Mouse (Mus musculus) thymus, postnatal 25 days (tissue): Measurements from ENCODE around the gene Crct1.
A peak's percentile ranks its signal among the peaks of the same experiment; 100 is the strongest.

Experiments
- DNase-seq: peaks from one replicate; pipeline ENCODE4 v3.0.0; 2022

Crct1 gene

GRCm38 (mm10) chr3:93015460-93016104, at the start of gene Crct1:
Gene Crct1, minus strand, starts transcription at chr3:93015687.
- no peak for DNase-seq

DNA sequence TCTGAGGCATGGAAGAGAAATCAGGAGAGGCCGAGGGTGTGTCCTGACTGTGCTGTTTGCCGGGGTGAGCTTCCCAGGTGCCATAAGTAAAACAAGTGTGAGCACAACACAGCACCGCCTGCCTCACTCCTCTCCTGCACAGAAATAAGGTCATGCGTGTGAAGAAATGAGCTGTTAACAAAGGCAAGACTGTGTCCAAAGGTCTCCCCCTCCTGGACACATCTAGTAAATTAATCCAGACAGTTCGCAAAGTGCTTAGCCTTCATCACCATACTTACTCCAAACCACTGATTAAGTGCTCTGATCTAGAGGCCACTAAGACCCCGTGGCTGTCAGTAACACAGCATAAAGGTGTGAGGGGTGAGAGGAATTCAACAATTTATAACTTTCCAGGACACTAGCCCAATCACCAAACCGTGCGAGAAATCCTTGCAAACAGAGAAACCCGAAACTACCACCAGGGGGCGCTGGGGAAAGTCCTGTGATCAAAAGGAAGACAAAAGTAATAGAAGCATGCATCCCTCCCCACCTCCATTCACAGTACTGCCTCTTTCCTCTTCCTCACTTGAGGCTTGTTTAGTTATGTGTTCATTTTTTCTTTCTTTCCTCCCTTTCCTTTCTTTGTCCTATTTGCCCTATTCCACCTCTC, 37.5 kb upstream of the Crct1 start:
- no peak for DNase-seq

GRCm38 (mm10) chr3:93050182-93050581, 34.7 kb upstream of the Crct1 start:
- no peak for DNase-seq

- no peak for DNase-seq
Observed at GRCm38 (mm10) chr3:93031450-93031849, 16.0 kb upstream of the Crct1 start.

DNA sequence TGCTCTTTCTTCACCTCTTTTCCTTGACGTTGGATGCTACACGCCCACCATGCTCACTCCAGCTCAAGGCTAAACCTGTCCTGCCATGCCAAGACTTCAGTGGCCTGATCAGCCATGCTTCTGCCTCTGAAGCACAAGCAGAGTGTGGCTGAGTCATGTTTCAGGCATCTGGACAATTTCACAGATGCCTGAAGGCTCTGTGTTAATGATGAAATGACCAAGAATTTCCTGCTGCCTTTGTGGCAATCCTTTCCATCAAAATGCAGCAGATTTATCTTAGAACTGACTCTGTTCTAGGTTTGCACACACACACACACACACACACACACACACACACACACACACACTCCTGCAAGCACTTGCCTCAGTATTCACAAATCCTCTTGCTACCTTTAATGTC, 10.0 kb upstream of the Crct1 start:
- DNase-seq = no peak

DNA sequence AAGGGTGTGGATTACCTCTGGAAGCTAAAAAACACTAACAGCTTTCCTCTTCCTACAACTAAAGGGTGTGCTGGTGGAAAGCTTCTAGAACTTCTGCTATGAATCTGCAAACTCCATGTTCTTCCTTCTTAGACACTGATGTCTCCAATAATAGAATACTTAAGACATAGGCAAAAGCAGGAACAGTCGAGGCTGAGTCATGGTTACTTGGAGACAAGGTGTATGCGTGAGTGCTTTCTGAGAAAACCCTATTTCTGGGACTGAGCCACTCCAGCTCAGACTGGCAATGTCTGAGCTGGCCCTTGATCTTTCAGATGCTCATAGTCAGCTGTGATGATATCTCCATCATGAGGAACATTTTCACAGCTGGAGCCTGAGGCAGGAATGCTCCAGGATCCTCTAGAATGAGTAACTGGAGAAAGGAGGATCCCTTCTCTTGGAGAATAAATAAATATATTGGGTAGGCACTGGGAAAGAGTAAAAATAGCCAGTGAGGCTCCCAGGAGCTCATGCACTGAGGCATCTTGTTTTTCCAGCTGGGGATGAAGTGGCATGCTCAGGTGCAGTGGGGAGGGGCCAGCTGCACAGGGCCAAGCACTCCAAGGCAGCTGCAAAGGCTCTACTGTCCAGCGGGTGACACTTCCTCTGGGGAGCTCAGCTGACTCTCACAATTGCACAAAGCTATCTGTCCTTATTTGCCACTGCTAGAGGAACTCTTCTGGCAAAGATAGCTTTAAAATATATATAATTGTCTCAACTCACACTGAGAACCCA, 8.1 kb upstream of the Crct1 start:
- no peak for DNase-seq

GRCm38 (mm10) chr3:93021171-93021570, 5.7 kb upstream of the Crct1 start:
- DNase-seq = no peak

GRCm38 (mm10) chr3:93018960-93019359, 3.5 kb upstream of the Crct1 start, which contains the start of gene Lce1m:
Gene Lce1m, minus strand, starts transcription at chr3:93019060.
- DNase-seq = no peak

DNA sequence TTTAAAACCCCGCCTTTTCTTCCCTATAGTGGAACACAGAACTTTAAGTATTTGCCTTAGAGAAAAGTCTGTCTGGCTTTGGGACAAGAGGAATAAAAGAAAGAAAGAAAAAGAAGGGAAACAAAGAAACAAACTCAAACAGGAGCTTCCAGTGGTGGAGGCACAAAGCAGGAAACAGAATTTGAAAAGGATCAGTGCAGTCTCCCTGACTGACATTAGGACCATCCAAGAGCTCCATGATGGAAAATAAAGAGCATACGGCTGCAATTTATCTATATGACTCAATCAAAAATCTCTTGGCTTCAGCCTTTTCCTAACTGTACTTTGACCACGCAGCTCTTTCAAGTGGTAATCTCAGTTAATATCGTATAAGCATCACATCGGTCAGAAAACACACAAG, 616 bp downstream of the Crct1 start:
- no peak for DNase-seq

DNA sequence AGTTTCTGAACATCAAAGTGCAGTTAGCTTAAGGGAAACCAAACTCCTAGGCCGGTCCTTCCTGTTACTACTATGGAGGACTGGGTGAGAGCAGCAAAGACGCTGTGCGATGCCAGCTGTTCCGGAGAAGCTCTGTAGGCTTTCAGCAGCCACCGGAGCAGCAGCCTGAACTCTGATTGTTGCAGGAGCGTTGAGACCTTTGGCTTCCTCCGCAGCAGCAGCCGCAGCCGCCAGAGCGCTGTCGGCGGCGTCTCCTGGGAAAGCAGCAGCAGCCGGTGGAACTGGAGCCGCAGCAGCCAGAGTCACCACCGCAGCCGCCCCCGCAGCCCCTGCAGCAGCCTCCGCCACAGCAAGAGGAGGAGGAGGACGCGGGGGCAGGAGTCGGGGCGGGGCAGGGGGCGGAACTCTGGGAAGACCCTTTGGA, 1.1 kb downstream of the Crct1 start:
- no peak for DNase-seq

- no peak for DNase-seq
Observed at GRCm38 (mm10) chr3:93002843-93003242, 12.6 kb downstream of the Crct1 start.

GRCm38 (mm10) chr3:93000621-93001020, 14.9 kb downstream of the Crct1 start:
- DNase-seq = no peak

GRCm38 (mm10) chr3:92998691-92999090, 16.8 kb downstream of the Crct1 start:
- peak; percentile 4 for DNase-seq

DNA sequence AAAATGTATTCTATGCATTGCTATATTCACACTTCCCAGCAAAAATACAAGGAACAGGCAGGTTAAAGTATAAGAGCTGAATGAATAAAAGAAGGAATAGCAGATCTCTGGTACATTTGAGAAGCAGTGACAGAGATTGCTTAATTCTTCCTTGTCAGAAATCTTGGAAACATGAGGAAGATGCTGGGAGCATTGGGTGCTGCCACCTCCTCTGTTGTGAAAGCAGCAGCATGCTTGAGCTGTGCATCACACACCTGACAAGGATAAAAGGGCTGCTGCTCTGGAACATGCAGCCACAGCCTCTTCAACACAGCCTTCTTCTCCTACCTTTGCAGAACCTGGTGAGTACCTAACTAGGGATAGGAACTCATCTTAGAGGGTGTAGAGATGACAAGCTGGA, 23.6 kb downstream of the Crct1 start, which contains the start of gene Lce3f:
Gene Lce3f (plus strand): TSS at position 301 of the 400 bp plus-strand sequence.
- no peak for DNase-seq

DNA sequence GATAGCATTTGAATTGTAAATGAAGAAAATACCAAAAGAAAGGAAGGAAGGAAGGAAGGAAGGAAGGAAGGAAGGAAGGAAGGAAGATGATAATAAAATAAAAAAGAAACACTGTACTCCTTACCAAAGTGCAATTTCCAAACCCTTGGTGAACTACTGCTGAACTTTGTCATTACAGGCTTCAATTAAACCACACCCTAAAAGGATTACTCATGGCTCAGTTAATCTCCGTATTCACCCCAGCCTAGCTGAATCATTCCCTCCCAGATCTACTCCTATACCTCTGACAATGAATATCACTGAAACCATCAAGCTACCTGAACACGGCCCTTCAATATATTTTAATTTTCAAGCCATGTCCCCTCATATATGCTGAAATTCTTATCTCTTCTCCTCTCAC, 37.0 kb downstream of the Crct1 start:
- no peak for DNase-seq

DNA sequence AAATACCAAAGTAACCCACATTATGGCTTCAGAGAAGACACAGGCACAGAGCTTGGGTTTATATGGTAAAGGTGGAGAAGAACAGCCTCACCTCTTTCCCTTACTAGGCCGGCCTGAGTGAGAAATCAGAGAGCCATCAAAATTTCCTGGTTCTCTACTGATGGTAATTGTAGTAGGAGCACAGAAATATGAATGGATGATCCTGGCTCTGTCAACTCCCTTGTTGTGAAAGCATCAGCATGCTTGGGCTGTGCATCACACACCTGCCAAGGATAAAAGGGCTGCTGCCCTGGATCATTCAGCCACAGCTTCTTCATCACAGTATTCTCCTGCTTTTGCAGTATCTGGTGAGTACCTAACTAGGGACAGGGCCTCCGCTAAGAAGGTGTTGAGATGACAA, 48.7 kb downstream of the Crct1 start, which contains the start of gene Lce3e:
Gene Lce3e (plus strand): TSS at position 301 of the 400 bp plus-strand sequence.
- DNase-seq = no peak
